Mouse (Mus musculus) ES-Bruce4 (cell line): ENCODE results near the gene Wdr6. TPM values are rescaled to one million over a fixed set of nuclear protein-coding genes. Genes with fewer than 3 reads are reported as not detected.

Source experiments
- H3K27ac ChIP-seq: 2 replicates; pipeline ENCODE4 v1.5.1; 2012; ENCODE audit warnings: low read length, inconsistent platforms; ENCODE audit not compliant: insufficient read depth
- H3K27me3 ChIP-seq: 2 replicates; pipeline ENCODE4 v1.6.1; 2012; ENCODE audit warnings: mild to moderate bottlenecking, low read length, inconsistent platforms; ENCODE audit not compliant: control insufficient read depth, poor library complexity, insufficient read depth, severe bottlenecking
- H3K36me3 ChIP-seq: 2 replicates; pipeline ENCODE4 v1.6.1; 2012; ENCODE audit warnings: inconsistent platforms, mild to moderate bottlenecking, low read length, moderate library complexity; ENCODE audit not compliant: control insufficient read depth, poor library complexity, insufficient read depth, severe bottlenecking
- H3K4me1 ChIP-seq: one replicate; pipeline ENCODE4 v1.8.1; 2011; ENCODE audit warnings: low read length; ENCODE audit not compliant: control insufficient read depth, insufficient read depth
- H3K4me3 ChIP-seq: 2 replicates; pipeline ENCODE4 v1.5.1; 2011; ENCODE audit warnings: low read depth, mild to moderate bottlenecking, low read length
- H3K9ac ChIP-seq: 2 replicates; pipeline ENCODE4 v1.6.1; 2012; ENCODE audit warnings: low read depth, mild to moderate bottlenecking, inconsistent platforms; ENCODE audit not compliant: poor library complexity, severe bottlenecking
- H3K9me3 ChIP-seq: replicated peaks from 2 replicates; pipeline ENCODE4 v1.6.1; 2012; ENCODE audit warnings: mild to moderate bottlenecking, low read length, inconsistent platforms; ENCODE audit not compliant: control insufficient read depth, poor library complexity, insufficient read depth, severe bottlenecking
- CTCF ChIP-seq: IDR thresholded peaks from one replicate; pipeline ENCODE4 v1.8.1; 2011; ENCODE audit warnings: low read depth, low read length
- EP300 ChIP-seq: IDR thresholded peaks from 2 replicates; pipeline ENCODE4 v1.6.1; 2011; ENCODE audit warnings: low read depth, low read length; ENCODE audit not compliant: insufficient read depth
- POLR2A ChIP-seq: IDR thresholded peaks from one replicate; pipeline ENCODE4 v1.8.1; 2011; ENCODE audit warnings: low read length; ENCODE audit not compliant: insufficient read depth
- polyA plus RNA-seq: library from polyadenylated mRNA; stranded (reverse); fragments of >200 nt; gene quantifications from 2 replicates; pipeline ENCODE4 v1.2.4, GENCODE M21; 2011; ENCODE audit warnings: low read depth; ENCODE audit not compliant: missing spikeins, insufficient read depth, insufficient read length

Wdr6 gene
- polyA plus RNA-seq, 1 experiment, result 24.7 TPM

GRCm38 (mm10) chr9:108565881-108566814, 12.4 kb downstream of the Wdr6 start:
- Histone ChIP-seq H3K9ac (peak overlapping the region; percentile 69), H3K27ac (peak overlapping the region; percentile 54), H3K27me3 (no peaks in the 10 kb centered on the region), H3K4me1 (no peaks in the 10 kb centered on the region), H3K9me3 (no peaks in the 10 kb centered on the region), H3K4me3 (peak overlapping the region; percentile 85), H3K36me3 (peaks cover 39% of the 10 kb centered on the region)
- TF ChIP-seq POLR2A (no peak), CTCF (no peak), EP300 (no peak)

GRCm38 (mm10) chr9:108564131-108564530, 14.4 kb downstream of the Wdr6 start:
- Histone ChIP-seq H3K4me3 (no peak overlapping the region), H3K4me1 (no peaks in the 10 kb centered on the region), H3K27me3 (no peaks in the 10 kb centered on the region), H3K9me3 (no peaks in the 10 kb centered on the region), H3K9ac (no peak overlapping the region), H3K36me3 (peaks cover 44% of the 10 kb centered on the region), H3K27ac (no peak overlapping the region)
- TF ChIP-seq CTCF (no peak), POLR2A (no peak), EP300 (no peak)

GRCm38 (mm10) chr9:108563671-108564070, 14.9 kb downstream of the Wdr6 start:
- TF ChIP-seq POLR2A, result no peak
- TF ChIP-seq EP300, result no peak
- TF ChIP-seq CTCF, result no peak
- Histone ChIP-seq H3K4me3 (no peak overlapping the region), H3K36me3 (peaks cover 49% of the 10 kb centered on the region), H3K9me3 (no peaks in the 10 kb centered on the region), H3K27me3 (no peaks in the 10 kb centered on the region), H3K4me1 (no peaks in the 10 kb centered on the region), H3K9ac (no peak overlapping the region), H3K27ac (no peak overlapping the region)

- Histone ChIP-seq H3K9ac (peak within 1 kb of the TSS; percentile 88), H3K27me3 (no peaks in the 10 kb centered on the region), H3K4me3 (peak within 1 kb of the TSS; percentile 100), H3K9me3 (no peaks in the 10 kb centered on the region), H3K4me1 (no peaks in the 10 kb centered on the region), H3K27ac (peak within 1 kb of the TSS; percentile 3; the same call in 1 of the 2 replicates), H3K36me3 (peaks cover 72% of the 10 kb centered on the region)
- TF ChIP-seq EP300, result peak; percentile 62; the same call in 1 of the 2 replicates
- TF ChIP-seq POLR2A, result peak; percentile 80
- TF ChIP-seq CTCF, result no peak
Measured at GRCm38 (mm10) chr9:108560227-108560841, 18.2 kb downstream of the Wdr6 start, which contains the start of gene Impdh2. Gene Impdh2, plus strand, starts transcription at chr9:108560286.

- Histone ChIP-seq H3K9me3 (no peaks in the 10 kb centered on the region), H3K27me3 (no peaks in the 10 kb centered on the region), H3K27ac (no peak overlapping the region), H3K4me1 (no peaks in the 10 kb centered on the region), H3K9ac (no peak overlapping the region), H3K36me3 (peaks cover 68% of the 10 kb centered on the region), H3K4me3 (no peak overlapping the region)
- TF ChIP-seq CTCF, result no peak
- no peak for TF ChIP-seq EP300
- no peak for TF ChIP-seq POLR2A
Measured at GRCm38 (mm10) chr9:108559169-108559568, 19.4 kb downstream of the Wdr6 start.
